Mouse (Mus musculus) natural killer cell, adult 2 months (primary cell): ENCODE data around the gene Cbx7.

Experiments
- DNase-seq, 2 experiments: peaks; one replicate each; pipeline ENCODE4 v3.0.0; 2022; ENCODE audit warnings: low spot score in 2 of 2

Gene Cbx7

DNA sequence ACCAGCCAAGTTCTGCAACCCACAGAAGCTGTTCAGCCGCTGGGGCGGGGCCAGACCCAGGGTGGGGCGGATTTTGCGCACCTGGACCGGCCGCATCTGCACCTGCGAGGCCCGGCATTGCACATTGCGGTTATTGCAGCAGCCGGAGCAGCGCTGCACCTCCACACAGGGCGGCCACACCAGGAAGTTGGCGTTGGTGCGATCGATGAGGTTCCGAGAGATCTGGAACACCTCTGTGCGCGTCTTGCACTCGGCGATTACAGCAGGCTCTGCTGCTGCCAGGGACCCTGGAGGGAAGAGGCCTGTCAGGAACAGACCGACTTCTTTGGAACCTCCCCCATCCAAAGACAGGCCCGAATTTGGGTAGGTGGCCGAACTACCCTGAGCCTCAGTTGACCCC is 30.7 kb upstream of the Cbx7 start:
- DNase-seq, result no peak

- DNase-seq, result no peak
Observed at GRCm38 (mm10) chr15:80000694-80001093, 29.8 kb upstream of the Cbx7 start.

- DNase-seq, result no peak
Observed at GRCm38 (mm10) chr15:79997988-79998387, 27.1 kb upstream of the Cbx7 start.

DNA sequence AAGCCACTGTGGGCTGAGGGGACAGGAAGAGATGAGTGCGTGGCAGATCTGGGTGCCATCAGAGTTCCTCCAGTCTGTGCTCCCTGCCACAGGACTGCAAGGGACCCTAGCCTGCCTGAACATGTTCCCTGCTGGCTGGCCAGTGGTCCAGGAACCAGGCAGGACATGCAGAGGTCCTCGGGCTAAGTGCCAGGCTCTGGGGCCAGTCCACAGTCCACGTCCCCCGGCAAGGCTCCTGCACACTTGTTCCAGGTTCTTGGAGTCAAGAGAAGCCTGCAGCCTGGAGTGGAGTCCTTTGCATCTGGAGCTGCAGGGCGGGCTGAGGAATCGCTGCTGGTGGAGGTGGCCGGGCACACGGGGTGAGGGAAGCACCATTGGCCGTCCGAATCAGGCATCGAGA is 25.9 kb upstream of the Cbx7 start:
- no peak for DNase-seq

GRCm38 (mm10) chr15:79995552-79995951 is 24.6 kb upstream of the Cbx7 start:
- DNase-seq, result no peak

GRCm38 (mm10) chr15:79994566-79994965 is 23.6 kb upstream of the Cbx7 start:
- DNase-seq, result no peak

DNA sequence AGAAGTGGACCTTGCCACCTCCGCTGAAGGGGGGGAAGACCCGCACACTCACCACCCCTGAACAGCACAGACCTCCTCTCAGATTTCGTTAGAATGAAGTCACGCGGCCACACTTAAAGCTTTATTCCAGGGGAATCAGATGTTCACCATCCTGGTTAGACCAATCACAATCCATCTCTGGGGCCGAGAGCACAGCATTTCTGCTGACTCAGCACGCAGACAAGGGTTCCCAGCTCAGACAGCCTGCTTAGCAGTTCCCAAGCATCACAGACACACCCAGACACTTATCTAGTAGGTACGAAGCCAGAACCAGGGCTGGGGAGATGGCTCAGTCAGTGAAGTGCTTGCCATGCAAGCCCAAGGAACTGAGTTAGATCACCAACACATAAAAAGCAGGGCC is 15.3 kb upstream of the Cbx7 start:
- DNase-seq, result no peak

DNA sequence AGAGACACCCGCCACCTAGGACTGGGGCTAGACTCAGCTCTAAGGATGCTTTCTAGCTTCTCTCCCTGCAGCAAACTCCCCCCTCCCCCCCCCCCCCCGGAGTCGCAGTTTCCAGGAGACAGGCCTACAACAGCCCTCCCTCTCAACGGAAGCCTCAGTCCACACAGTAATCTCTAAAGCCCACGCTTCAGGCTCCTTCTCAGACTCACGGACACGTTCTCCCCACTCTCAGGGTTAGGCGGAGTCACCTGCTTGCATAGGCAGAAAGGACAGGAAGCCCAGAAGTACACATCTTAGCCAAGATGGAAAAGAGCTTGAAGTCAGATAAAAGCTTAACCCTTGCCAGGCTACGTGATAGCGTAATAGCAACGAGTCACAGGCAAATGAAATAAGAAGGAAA is 14.6 kb upstream of the Cbx7 start:
- no peak for DNase-seq

DNA sequence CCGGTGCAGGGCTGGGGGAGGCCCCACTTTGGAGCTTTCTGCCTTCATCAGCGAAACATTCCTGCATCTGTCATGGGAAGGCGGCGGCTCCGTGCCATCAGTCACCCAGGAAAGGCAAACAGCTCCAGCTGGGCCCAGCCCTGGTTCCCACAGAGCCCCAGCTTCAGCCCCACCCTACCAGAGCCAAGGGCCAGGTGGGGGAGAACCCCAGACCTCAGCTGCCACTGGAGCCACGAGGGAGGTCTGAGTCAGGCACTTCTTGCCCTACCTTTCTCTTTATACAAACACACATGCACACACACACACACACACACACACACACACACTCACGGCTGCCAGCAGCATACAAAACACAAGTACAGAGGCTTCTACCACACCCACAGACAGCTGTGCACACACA is 13.2 kb upstream of the Cbx7 start:
- DNase-seq, result no peak

DNA sequence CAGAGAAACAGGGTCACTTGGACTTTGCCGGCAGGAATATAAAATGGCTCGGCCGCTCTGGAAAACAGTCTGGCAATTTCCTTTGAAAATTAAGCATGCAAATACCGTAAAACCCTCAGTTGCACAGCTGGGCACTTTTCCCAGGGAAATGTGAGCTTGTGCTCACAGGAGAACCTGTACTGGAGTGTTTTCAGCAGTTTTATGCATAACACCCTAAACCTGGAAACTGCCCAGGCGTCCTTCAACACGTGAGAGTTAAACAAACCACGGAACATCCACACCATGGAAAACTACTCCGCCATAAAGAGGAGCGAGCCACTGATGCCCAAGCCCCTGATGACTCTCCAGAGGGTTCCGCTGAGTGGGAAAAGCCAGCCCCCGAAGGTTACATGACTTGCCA is 9.8 kb upstream of the Cbx7 start:
- DNase-seq, result no peak

GRCm38 (mm10) chr15:79972186-79972585 is 1.3 kb upstream of the Cbx7 start:
- no peak for DNase-seq

- no peak for DNase-seq
Observed at GRCm38 (mm10) chr15:79970491-79970890, 428 bp downstream of the Cbx7 start.

DNA sequence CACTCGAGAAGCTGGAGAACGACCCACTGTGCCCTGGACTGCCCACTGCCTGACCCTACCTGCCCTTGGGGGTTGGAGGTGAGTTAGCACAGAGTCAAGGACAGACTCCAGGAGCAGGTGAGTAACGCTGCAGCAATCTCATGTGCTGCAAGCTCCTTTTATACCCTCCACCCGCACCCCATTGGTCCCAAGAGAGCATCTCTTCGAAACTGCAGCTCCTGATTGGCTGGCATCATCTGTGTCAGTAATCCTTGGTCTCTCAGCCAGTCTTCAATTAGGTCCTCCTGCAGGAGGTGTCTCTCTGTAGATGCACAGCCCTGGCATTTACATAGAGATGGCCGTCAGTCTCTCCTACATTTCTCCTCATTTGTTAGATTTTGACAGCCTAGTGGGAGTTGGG is 3.6 kb downstream of the Cbx7 start:
- no peak for DNase-seq

DNA sequence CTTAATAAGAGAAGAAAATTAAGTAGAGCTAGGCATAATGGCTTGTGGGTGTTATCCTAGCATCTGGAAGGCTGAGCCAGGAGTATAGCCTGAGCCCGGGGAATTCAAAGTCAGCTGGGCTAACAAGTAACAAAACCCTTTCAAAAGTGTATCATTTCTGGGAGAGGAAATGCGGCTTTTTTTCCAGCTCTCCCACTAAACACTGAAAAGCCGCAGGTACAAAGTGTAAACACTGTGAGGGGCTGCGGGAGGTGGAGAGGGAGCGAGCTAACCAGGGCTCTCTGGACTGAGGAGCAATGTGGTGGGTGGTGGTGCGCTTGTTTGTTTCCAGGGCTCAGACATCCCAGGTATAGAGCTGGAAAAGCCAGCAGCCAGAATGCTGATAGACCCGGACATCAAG is 6.5 kb downstream of the Cbx7 start:
- DNase-seq, result no peak

- DNase-seq, result no peak
Observed at GRCm38 (mm10) chr15:79962661-79963060, 8.3 kb downstream of the Cbx7 start.

DNA sequence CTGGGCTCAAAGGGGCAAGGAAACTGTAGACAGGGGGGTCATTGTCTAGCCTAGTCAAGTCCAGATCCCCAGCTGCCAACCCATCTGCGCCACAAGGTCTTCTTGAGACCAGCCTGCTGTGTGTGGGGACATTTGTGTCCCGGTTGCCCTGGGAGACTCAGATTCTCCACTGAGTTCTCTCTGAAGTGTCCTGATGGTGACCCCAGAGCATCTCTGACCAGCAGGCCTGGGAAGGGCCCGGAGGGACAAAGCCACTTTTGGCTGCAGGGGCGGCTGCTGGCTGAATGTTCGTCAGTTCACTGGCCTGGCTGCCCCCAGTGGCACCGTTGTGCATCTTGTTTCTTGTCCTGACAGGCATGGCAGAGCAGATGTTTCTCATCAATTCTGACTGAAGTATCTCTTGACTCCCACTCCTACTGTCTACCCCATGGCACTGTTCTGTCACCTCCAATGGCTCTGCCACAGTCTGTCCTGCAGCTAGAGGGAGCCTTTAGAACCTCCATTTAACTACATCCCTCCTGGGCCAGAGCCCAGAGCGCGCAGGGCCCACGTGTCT is 9.5 kb downstream of the Cbx7 start:
- no peak for DNase-seq

GRCm38 (mm10) chr15:79958418-79958817 is 12.5 kb downstream of the Cbx7 start:
- no peak for DNase-seq

- peak; percentile 73 to 84 for DNase-seq
Observed at GRCm38 (mm10) chr15:79956559-79956958, 14.4 kb downstream of the Cbx7 start.

DNA sequence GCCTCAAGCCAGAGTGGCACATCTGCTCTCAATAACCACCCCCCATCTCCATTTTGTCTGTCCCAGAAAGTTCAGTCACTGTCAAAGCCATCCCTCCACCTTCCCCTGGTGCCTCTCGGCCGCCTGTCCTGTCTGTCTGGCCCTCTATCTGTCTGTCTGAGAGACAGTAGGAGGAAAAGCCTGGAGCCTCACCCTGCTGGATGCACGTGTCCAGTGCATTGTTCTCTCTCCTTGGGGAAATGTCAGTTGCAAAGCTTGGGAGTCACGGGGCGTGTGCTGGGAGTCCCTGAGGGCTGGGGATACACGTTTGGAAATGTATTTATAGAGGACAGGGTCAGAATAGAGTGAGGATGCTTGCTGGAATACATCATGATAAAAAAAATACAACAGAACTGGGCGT is 17.4 kb downstream of the Cbx7 start:
- no peak for DNase-seq

DNA sequence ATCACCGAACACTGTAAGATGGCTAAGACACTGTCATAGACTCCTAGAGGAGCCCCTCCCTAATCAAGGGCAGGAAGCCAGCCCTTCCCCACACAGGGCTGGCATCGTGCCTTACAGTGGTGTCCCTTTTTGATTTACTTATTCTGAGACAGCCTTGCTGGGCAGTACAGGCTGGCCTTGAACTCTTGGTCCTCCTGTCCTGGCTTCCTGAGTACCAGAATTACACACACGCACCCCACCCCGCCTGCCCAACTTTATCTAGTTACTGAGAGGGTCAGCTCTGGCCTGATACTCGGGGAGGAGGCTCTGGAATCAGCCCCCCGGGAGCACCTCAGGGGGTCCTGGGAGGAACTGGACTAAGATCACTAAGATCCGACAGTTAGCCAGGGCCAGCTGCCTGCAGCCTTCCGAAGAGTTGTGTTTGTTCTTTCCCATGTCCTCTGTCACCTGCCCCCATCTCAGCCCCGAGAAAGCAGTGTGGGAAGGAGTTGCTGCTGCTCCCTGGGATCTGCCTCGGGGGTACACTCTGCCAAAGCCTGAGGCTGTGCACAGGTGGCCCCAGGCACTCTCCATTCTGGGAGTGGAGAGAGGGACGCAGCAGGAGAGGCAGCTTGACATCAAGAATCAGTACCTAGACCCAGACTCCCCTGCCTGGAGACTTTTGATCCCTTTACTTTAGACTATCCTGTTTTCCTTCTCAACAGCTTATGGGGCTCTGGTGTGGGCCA is 18.3 kb downstream of the Cbx7 start:
- DNase-seq, result no peak

DNA sequence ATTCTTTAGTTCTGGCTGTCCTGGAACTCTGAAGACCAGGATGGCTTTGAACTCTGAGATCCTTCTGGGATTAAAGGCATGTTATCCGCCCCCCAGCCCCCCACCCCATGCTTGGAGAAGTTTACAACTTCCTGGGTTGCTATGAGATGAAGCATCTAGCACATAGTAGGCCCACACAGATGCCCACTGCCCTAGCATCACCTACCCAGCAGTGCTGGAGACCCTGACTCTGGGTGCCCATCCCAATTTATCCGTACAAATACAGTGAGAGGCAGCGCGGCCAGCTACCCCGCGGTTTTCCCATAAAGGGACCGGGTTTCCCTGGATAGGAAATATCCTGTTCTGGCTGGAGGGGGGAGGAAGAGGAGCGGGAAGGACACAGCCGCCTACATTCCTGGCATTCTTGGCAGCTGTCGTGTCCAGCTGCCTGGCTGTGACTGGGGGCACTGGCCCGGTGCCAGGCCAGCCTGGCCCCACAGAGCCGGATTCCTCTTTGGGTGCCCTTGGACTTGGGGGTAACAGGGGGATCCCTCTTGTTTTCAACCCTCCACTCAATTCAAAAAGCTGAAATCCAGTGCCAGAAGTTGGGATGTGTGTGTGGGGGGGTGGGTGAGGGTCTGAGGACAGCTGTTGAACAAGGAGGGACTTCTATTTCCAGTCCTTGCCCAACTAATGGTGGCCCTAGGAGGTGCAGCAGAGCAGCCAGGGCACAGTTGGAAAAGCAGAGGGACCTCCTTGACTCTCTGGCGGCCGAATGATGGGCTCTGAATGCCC is 19.0 kb downstream of the Cbx7 start:
- no peak for DNase-seq

DNA sequence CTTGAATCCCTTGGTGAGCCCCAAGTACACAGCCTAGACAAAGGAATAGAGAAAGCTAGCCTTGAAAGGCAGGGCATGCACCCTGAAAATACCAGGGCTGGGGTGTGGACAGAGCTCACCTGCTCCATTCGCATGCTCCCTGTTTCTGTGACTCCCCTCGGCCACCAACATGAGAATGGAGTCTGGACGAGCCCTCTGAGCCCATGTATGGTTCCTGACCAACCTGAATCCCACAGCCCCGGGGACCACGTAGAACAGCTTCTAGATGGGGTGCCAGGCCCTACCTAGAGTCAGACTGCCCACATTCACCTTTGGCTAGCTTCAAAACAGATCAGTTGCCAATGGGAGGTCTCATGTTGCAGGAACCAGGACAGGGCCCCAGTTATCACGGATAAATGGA is 19.7 kb downstream of the Cbx7 start:
- DNase-seq, result no peak
